Mouse (Mus musculus) spleen, adult 2 months (tissue): ENCODE data around the gene Erbb3. TPM values are rescaled to one million over a fixed set of nuclear protein-coding genes. Genes with fewer than 3 reads are reported as not detected.
"Not testable (repeated sequence)": the region's sequence is repeated elsewhere in the genome, so short reads cannot be mapped to it uniquely, and the experiment has no call there.

ENCODE experiments used
- DNase-seq, 2 experiments: peaks; one replicate each; pipeline versions ENCODE4 v3.0.0 to v3.0.0-alpha.2; 2012 to 2021; ENCODE audit warnings: low spot score in 2 of 2, low read depth in 1 of 2
- H3K27ac ChIP-seq: fragments of 200-500 bp; 2 replicates; pipeline ENCODE4 v1.5.1; 2012; ENCODE audit warnings: low read length, inconsistent platforms; ENCODE audit not compliant: insufficient read depth
- H3K27me3 ChIP-seq: fragments of 200-500 bp; 2 replicates; pipeline ENCODE4 v1.6.1; 2012; ENCODE audit warnings: mild to moderate bottlenecking, moderate library complexity, low read length, inconsistent platforms; ENCODE audit not compliant: control insufficient read depth, insufficient read depth
- H3K36me3 ChIP-seq: fragments of 200-500 bp; 2 replicates; pipeline ENCODE4 v1.6.1; 2012; ENCODE audit warnings: mild to moderate bottlenecking, low read length, inconsistent platforms; ENCODE audit not compliant: control insufficient read depth, insufficient read depth
- H3K4me1 ChIP-seq: fragments of 200-500 bp; 2 replicates; pipeline ENCODE4 v1.6.1; 2011; ENCODE audit warnings: inconsistent platforms; ENCODE audit not compliant: control insufficient read depth, insufficient read depth, insufficient read length
- H3K4me3 ChIP-seq: fragments of 200-500 bp; 2 replicates; pipeline ENCODE4 v1.5.1; 2011; ENCODE audit warnings: mild to moderate bottlenecking, inconsistent platforms; ENCODE audit not compliant: insufficient read depth, insufficient read length; ENCODE audit errors: extremely low read depth
- CTCF ChIP-seq: fragments of 200-500 bp; IDR thresholded peaks from 2 replicates; pipeline ENCODE4 v1.5.1; 2011; ENCODE audit warnings: mild to moderate bottlenecking, inconsistent platforms; ENCODE audit not compliant: insufficient read depth, insufficient read length, insufficient replicate concordance; ENCODE audit errors: extremely low read depth
- POLR2A ChIP-seq: fragments of 200-500 bp; IDR thresholded peaks from 2 replicates; pipeline ENCODE4 v1.6.1; 2011; ENCODE audit warnings: low read depth, low read length, inconsistent platforms
- WGBS: fragments of 180-500 bp; shearing (Covaris S2); methylation state at CpG from one replicate; pipeline ENCODE4 v1.1.7; 2018; 5-methylcytosine and 5-hydroxymethylcytosine counted together
- polyA plus RNA-seq: library from polyadenylated mRNA; depleted of rRNA; stranded (reverse); fragments of >200 nt; gene quantifications from 2 replicates; pipeline ENCODE4 v1.2.3, GENCODE M21; 2012

The Erbb3 gene
- polyA plus RNA-seq, 1 experiment = 1.6 TPM

- TF ChIP-seq CTCF = no peak
- TF ChIP-seq POLR2A = no peak
- peaks cover 31% of the 10 kb centered on the region for H3K36me3 ChIP-seq
Observed at GRCm38 (mm10) chr10:128556963-128557362, 32.5 kb downstream of the Erbb3 start.

DNA sequence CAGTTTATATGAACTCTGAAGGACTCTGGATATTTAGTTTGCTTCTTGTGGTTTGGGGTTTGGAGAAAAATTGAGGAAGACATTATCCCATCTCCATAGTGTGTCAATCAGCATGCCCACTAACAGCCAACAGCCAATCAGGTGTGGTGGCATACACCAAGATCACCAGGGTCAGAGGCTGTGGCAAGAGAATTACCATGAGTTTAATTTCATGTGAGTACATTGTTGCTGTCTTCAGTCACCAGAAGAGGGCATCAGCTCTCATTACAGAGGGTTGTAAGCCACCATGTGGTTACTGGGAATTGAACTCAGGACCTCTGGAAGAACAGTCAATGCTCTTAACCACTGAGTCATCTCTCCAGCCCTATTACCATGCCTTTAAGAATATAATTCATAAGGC is 33.2 kb downstream of the Erbb3 start:
- H3K4me3 ChIP-seq = no peak overlapping the region
- no peaks in the 10 kb centered on the region for H3K27me3 ChIP-seq
- H3K36me3 ChIP-seq = peaks cover 29% of the 10 kb centered on the region
- DNase-seq = no peak
- no peaks in the 10 kb centered on the region for H3K4me1 ChIP-seq
- TF ChIP-seq POLR2A = no peak
- no peak for TF ChIP-seq CTCF
- no peak overlapping the region for H3K27ac ChIP-seq

More at GRCm38 (mm10) chr10:128556963-128557362, 32.5 kb downstream of the Erbb3 start:
- Histone ChIP-seq H3K4me1 (no peaks in the 10 kb centered on the region), H3K27me3 (no peaks in the 10 kb centered on the region), H3K4me3 (no peak overlapping the region), H3K27ac (no peak overlapping the region)
- 92% methylated on average over 6 of the region's 6 CpGs for WGBS
- DNase-seq = no peak

DNA sequence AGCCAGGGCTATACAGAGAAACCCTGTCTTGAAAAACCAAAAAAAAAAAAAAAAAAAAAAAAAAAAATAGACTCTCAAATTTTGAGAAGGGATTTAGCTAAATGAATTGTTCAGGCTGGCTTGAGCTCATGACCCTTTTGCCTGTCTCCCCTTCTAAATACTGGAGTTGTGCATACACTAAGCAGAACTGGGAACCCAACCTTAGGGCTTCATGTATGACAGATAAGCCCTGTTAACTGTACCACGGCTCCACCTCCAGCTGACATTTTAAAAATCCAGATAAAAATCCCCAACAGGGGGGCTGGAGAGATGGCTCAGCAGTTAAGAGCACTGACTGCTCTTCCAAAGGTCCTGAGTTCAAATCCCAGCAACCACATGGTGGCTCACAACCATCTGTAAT is 33.9 kb downstream of the Erbb3 start:
- WGBS = 79% methylated on average over 1 of the region's 1 CpGs
- peaks cover 24% of the 10 kb centered on the region for H3K36me3 ChIP-seq
- H3K4me1 ChIP-seq, H3K27ac ChIP-seq, H3K4me3 ChIP-seq, H3K27me3 ChIP-seq, DNase-seq: not testable (repeated sequence)

DNA sequence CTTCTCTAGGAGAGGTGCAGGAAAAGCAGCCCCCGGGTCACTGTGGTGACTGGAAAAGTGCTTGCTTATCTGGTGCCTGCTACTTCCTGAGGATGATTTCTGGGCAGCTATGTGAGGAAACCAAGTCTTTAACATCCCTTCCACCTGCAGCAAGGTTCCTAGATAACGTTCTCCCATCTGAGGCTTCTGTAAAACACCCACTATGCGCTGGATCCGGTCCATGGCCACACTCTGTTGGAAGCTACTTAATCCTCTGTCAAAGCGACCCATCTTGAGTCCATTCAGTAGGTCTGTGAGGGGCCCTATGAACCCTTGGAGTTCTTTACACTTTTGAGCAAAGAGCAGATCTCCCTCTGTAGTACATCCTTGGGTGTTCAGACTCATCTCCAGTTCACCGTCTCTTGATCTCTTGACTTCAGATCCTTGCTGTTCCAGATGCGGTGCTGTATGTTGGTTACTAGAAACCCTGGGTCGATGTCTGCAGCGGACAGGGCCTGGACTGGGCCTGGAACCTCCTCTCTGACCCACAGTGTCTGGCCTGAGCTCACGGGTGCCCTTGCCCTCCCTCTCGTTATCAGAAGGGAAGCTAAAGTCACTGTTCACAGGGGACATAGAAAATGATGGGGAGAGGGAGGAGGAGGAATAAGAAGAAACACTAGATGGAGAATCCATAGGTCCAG is 39.2 kb downstream of the Erbb3 start:
- not testable (repeated sequence) for H3K27ac ChIP-seq, H3K27me3 ChIP-seq, DNase-seq, H3K4me3 ChIP-seq, H3K4me1 ChIP-seq, H3K36me3 ChIP-seq
- WGBS = 84% methylated on average over 11 of the region's 11 CpGs

GRCm38 (mm10) chr10:128549682-128550057 is 39.8 kb downstream of the Erbb3 start:
- 71% methylated on average over 6 of the region's 6 CpGs for WGBS
- not testable (repeated sequence) for H3K4me3 ChIP-seq, DNase-seq, H3K4me1 ChIP-seq, H3K27me3 ChIP-seq
- Histone ChIP-seq H3K36me3 (peaks cover 10% of the 10 kb centered on the region), H3K27ac (peak overlapping the region; percentile 59; the same call in 1 of the 2 replicates)

- peak; percentile 89 to 97 for DNase-seq
- H3K36me3 ChIP-seq = peaks cover 16% of the 10 kb centered on the region
- peak within 1 kb of the TSS; percentile 91 for H3K27ac ChIP-seq
- WGBS = under 1% methylated on average over 31 of the region's 31 CpGs
- no peaks in the 10 kb centered on the region for H3K27me3 ChIP-seq
- peaks cover 2% of the 10 kb centered on the region for H3K4me1 ChIP-seq
- peak within 1 kb of the TSS; percentile 73 for H3K4me3 ChIP-seq
- no peak for TF ChIP-seq CTCF
- peak; percentile 98 for TF ChIP-seq POLR2A
Observed at GRCm38 (mm10) chr10:128548947-128549681, 40.3 kb downstream of the Erbb3 start, which contains the start of gene Rpl41. Gene Rpl41, minus strand, starts transcription at chr10:128549305.

DNA sequence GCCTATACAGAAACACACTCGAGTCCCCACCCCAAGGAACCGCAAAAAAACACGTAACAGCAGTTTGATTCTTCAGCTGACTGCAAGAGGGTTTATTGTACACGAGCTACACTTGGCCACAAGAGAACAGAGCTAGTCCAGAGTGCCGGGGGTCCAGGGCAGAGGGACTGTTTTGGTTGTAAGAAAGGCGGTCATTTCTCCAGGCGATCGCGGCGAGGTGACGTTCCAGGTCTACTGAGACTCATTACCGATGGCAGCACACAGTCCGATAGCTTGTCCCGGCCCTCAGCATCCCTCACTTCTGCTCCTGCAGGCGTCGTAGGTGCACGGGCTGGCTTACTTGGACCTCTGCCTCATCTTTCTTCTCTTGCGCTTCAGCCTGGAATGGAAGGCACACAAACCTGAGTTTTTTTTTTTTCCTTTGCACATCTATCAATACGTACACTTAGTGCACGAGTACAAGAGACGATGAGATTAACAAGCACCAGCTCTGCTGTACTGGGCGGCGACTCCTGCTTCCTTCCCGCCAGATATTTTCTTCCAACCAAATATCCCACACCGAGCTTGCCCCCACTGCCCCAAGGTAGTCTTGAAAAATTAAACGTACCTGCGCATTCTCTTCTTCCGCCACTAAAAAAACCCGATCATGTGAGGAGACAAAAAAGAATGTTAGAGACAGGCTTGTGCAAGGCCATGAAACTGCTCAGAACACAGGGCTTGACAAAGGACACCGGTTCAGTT is 41.2 kb downstream of the Erbb3 start:
- Histone ChIP-seq H3K4me3 (peak overlapping the region; percentile 73), H3K27ac (peak overlapping the region; percentile 91), H3K36me3 (peaks cover 22% of the 10 kb centered on the region)
- WGBS = 1% methylated on average over 30 of the region's 30 CpGs
- H3K27me3 ChIP-seq, DNase-seq, H3K4me1 ChIP-seq: not testable (repeated sequence)
